Mouse (Mus musculus) E14TG2a.4 (cell line): ENCODE results near the gene Sema3g.

Experiments used
- H3K27me3 ChIP-seq: 2 replicates; pipeline ENCODE4 v1.6.1; 2014; ENCODE audit warnings: low read length, control low read depth; ENCODE audit not compliant: insufficient read depth
- H3K36me3 ChIP-seq: 2 replicates; pipeline ENCODE4 v1.6.1; 2014; ENCODE audit warnings: low read length, control low read depth; ENCODE audit not compliant: insufficient read depth
- H3K4me1 ChIP-seq: replicated peaks from 2 replicates; pipeline ENCODE4 v1.6.1; 2014; ENCODE audit warnings: low read depth, low read length, control low read depth
- H3K4me3 ChIP-seq: replicated peaks from 2 replicates; pipeline ENCODE4 v1.5.1; 2014; ENCODE audit warnings: mild to moderate bottlenecking, low read length
- H3K9me3 ChIP-seq: 2 replicates; pipeline ENCODE4 v1.6.1; 2014; ENCODE audit warnings: low read length, control low read depth
- CTCF ChIP-seq: conservative IDR thresholded peaks from 2 replicates; pipeline ENCODE4 v1.5.1; 2014; ENCODE audit warnings: low read length
- NANOG ChIP-seq: IDR thresholded peaks from 2 replicates; pipeline ENCODE4 v1.6.1; 2014; ENCODE audit warnings: borderline replicate concordance, low read length, mixed read lengths
- POU5F1 ChIP-seq: IDR thresholded peaks from 2 replicates; pipeline ENCODE4 v1.6.1; 2014; ENCODE audit warnings: low read length, borderline replicate concordance

The Sema3g gene

GRCm38 (mm10) chr14:31217666-31218065 lies at the start of gene Sema3g:
TSS of gene Sema3g (plus strand) at chr14:31217860.
- Histone ChIP-seq H3K36me3 (no peaks in the 10 kb centered on the region), H3K4me1 (peaks cover 24% of the 10 kb centered on the region), H3K9me3 (no peaks in the 10 kb centered on the region), H3K4me3 (no peak within 1 kb of the TSS), H3K27me3 (peaks cover 50% of the 10 kb centered on the region)
- no peak for TF ChIP-seq POU5F1
- no peak; the same call in 1 of the 2 replicates for TF ChIP-seq CTCF
- no peak for TF ChIP-seq NANOG

GRCm38 (mm10) chr14:31168425-31168824 lies 49.2 kb upstream of the Sema3g start, which contains the start of gene Stab1:
TSS of gene Stab1 (minus strand) at chr14:31168641.
- Histone ChIP-seq H3K4me3 (0 out of 2 replicates have a peak within 1 kb of the TSS, but pooled peaks have one; percentile 23), H3K9me3 (no peaks in the 10 kb centered on the region), H3K4me1 (peaks cover 50% of the 10 kb centered on the region), H3K27me3 (peaks cover 6% of the 10 kb centered on the region; the same call in 1 of the 2 replicates), H3K36me3 (peaks cover 35% of the 10 kb centered on the region)
- TF ChIP-seq POU5F1 = no peak
- no peak for TF ChIP-seq CTCF
- no peak for TF ChIP-seq NANOG

GRCm38 (mm10) chr14:31169508-31169907 lies 48.2 kb upstream of the Sema3g start:
- Histone ChIP-seq H3K36me3 (peaks cover 46% of the 10 kb centered on the region), H3K4me1 (peaks cover 51% of the 10 kb centered on the region), H3K4me3 (no peak overlapping the region), H3K9me3 (no peaks in the 10 kb centered on the region), H3K27me3 (peaks cover 6% of the 10 kb centered on the region; the same call in 1 of the 2 replicates)
- TF ChIP-seq CTCF = no peak
- TF ChIP-seq POU5F1 = no peak
- no peak for TF ChIP-seq NANOG

GRCm38 (mm10) chr14:31170963-31171362 lies 46.7 kb upstream of the Sema3g start:
- Histone ChIP-seq H3K27me3 (peaks cover 6% of the 10 kb centered on the region; the same call in 1 of the 2 replicates), H3K4me3 (no peak overlapping the region), H3K4me1 (peaks cover 62% of the 10 kb centered on the region), H3K9me3 (no peaks in the 10 kb centered on the region), H3K36me3 (peaks cover 61% of the 10 kb centered on the region)
- TF ChIP-seq CTCF (no peak), POU5F1 (no peak), NANOG (no peak)

- H3K9me3 ChIP-seq = no peaks in the 10 kb centered on the region
- peaks cover 65% of the 10 kb centered on the region for H3K36me3 ChIP-seq
- H3K27me3 ChIP-seq = peaks cover 6% of the 10 kb centered on the region; the same call in 1 of the 2 replicates
- H3K4me1 ChIP-seq = peaks cover 66% of the 10 kb centered on the region
- no peak overlapping the region for H3K4me3 ChIP-seq
- TF ChIP-seq NANOG (no peak), CTCF (no peak), POU5F1 (no peak)
These were observed 46.3 kb upstream of the Sema3g start for GRCm38 (mm10) chr14:31171386-31171785.

- H3K4me1 ChIP-seq = peaks cover 70% of the 10 kb centered on the region
- no peak overlapping the region for H3K4me3 ChIP-seq
- H3K36me3 ChIP-seq = peaks cover 69% of the 10 kb centered on the region
- no peak for TF ChIP-seq NANOG
- no peak for TF ChIP-seq CTCF
- TF ChIP-seq POU5F1 = no peak
- H3K27me3 ChIP-seq = peaks cover 6% of the 10 kb centered on the region; the same call in 1 of the 2 replicates
- no peaks in the 10 kb centered on the region for H3K9me3 ChIP-seq
These were observed 45.8 kb upstream of the Sema3g start for GRCm38 (mm10) chr14:31171821-31172220.

- TF ChIP-seq POU5F1 = no peak
- TF ChIP-seq CTCF = no peak
- TF ChIP-seq NANOG = no peak
- no peak overlapping the region for H3K4me3 ChIP-seq
- peaks cover 80% of the 10 kb centered on the region for H3K36me3 ChIP-seq
- no peaks in the 10 kb centered on the region for H3K9me3 ChIP-seq
- H3K27me3 ChIP-seq = no peaks in the 10 kb centered on the region; the same call in 1 of the 2 replicates
- H3K4me1 ChIP-seq = peaks cover 81% of the 10 kb centered on the region
These were observed 44.7 kb upstream of the Sema3g start for GRCm38 (mm10) chr14:31172781-31173455.

GRCm38 (mm10) chr14:31173537-31173936 lies 44.1 kb upstream of the Sema3g start:
- Histone ChIP-seq H3K36me3 (peaks cover 84% of the 10 kb centered on the region), H3K4me3 (no peak overlapping the region), H3K27me3 (no peaks in the 10 kb centered on the region), H3K4me1 (peaks cover 78% of the 10 kb centered on the region), H3K9me3 (no peaks in the 10 kb centered on the region)
- TF ChIP-seq POU5F1 (no peak), NANOG (no peak), CTCF (no peak)

- no peaks in the 10 kb centered on the region for H3K9me3 ChIP-seq
- peak overlapping the region; percentile 69 for H3K4me3 ChIP-seq
- peaks cover 62% of the 10 kb centered on the region for H3K4me1 ChIP-seq
- no peaks in the 10 kb centered on the region for H3K27me3 ChIP-seq
- H3K36me3 ChIP-seq = peaks cover 98% of the 10 kb centered on the region
- TF ChIP-seq CTCF (no peak), NANOG (no peak), POU5F1 (no peak)
These were observed 40.4 kb upstream of the Sema3g start for GRCm38 (mm10) chr14:31177287-31177686.
